Mouse (Mus musculus): Measurements from ENCODE around the gene Ppbp.

The Ppbp gene

GRCm38 (mm10) chr5:90804574-90804973 lies 36.3 kb downstream of the Ppbp start:
- Histone ChIP-seq H3K36me3 (ENCODE audit: insufficient read depth, low read length) (no peaks in the 10 kb centered on the region), H3K4me1 (replicated peaks; ENCODE audit: low read depth, low read length) (no peaks in the 10 kb centered on the region), H3K4me3 (replicated peaks; ENCODE audit: low read length) (no peak overlapping the region), H3K9me3 (ENCODE audit: low read length) (no peaks in the 10 kb centered on the region), H3K27me3 (ENCODE audit: insufficient read depth, low read length) (no peaks in the 10 kb centered on the region)
- TF ChIP-seq NANOG (IDR thresholded peaks at IDR 0.05; ENCODE audit: borderline replicate concordance, low read length) (no peak), POU5F1 (IDR thresholded peaks at IDR 0.05; ENCODE audit: borderline replicate concordance, low read length) (no peak), CTCF (conservative IDR thresholded peaks at IDR 0.05; ENCODE audit: low read length) (no peak)

GRCm38 (mm10) chr5:90806050-90806449 lies 37.7 kb downstream of the Ppbp start:
- no peaks in the 10 kb centered on the region for H3K9me3 ChIP-seq (ENCODE audit: low read length)
- H3K4me1 ChIP-seq (replicated peaks; ENCODE audit: low read depth, low read length): no peaks in the 10 kb centered on the region
- no peaks in the 10 kb centered on the region for H3K36me3 ChIP-seq (ENCODE audit: insufficient read depth, low read length)
- H3K4me3 ChIP-seq (replicated peaks; ENCODE audit: low read length): no peak overlapping the region
- TF ChIP-seq NANOG (IDR thresholded peaks at IDR 0.05; ENCODE audit: borderline replicate concordance, low read length): no peak
- TF ChIP-seq POU5F1 (IDR thresholded peaks at IDR 0.05; ENCODE audit: borderline replicate concordance, low read length): no peak
- no peak for TF ChIP-seq CTCF (conservative IDR thresholded peaks at IDR 0.05; ENCODE audit: low read length)
- H3K27me3 ChIP-seq (ENCODE audit: insufficient read depth, low read length): no peaks in the 10 kb centered on the region

- Histone ChIP-seq H3K9me3 (ENCODE audit: low read length) (no peaks in the 10 kb centered on the region), H3K4me1 (replicated peaks; ENCODE audit: low read depth, low read length) (no peaks in the 10 kb centered on the region), H3K4me3 (replicated peaks; ENCODE audit: low read length) (no peak overlapping the region), H3K36me3 (ENCODE audit: insufficient read depth, low read length) (no peaks in the 10 kb centered on the region), H3K27me3 (ENCODE audit: insufficient read depth, low read length) (no peaks in the 10 kb centered on the region)
- TF ChIP-seq POU5F1 (IDR thresholded peaks at IDR 0.05; ENCODE audit: borderline replicate concordance, low read length) (no peak), NANOG (IDR thresholded peaks at IDR 0.05; ENCODE audit: borderline replicate concordance, low read length) (no peak), CTCF (conservative IDR thresholded peaks at IDR 0.05; ENCODE audit: low read length) (no peak)
Observed at GRCm38 (mm10) chr5:90807176-90807950, 39.0 kb downstream of the Ppbp start.

Data from E14TG2a.4 (cell line).